Mouse (Mus musculus) thymus, postnatal 0 days (tissue): Measurements from ENCODE around the gene Aven. TPM values are rescaled to one million over a fixed set of nuclear protein-coding genes. Genes with fewer than 3 reads are reported as not detected.

ENCODE experiments used
- DNase-seq: peaks from one replicate; pipeline ENCODE4 v3.0.0-alpha.2; 2015; ENCODE audit warnings: low spot score
- polyA plus RNA-seq: library from polyadenylated mRNA; unstranded; fragments of >200 nt; fragmentation: Nextera tagmentation; extraction: Ambion mirVana; gene quantifications from 2 replicates; pipeline ENCODE4 v1.2.1, GENCODE M21; 2015

Gene Aven
- polyA plus RNA-seq, 1 experiment from 2014 or later: 6.0 TPM

DNA sequence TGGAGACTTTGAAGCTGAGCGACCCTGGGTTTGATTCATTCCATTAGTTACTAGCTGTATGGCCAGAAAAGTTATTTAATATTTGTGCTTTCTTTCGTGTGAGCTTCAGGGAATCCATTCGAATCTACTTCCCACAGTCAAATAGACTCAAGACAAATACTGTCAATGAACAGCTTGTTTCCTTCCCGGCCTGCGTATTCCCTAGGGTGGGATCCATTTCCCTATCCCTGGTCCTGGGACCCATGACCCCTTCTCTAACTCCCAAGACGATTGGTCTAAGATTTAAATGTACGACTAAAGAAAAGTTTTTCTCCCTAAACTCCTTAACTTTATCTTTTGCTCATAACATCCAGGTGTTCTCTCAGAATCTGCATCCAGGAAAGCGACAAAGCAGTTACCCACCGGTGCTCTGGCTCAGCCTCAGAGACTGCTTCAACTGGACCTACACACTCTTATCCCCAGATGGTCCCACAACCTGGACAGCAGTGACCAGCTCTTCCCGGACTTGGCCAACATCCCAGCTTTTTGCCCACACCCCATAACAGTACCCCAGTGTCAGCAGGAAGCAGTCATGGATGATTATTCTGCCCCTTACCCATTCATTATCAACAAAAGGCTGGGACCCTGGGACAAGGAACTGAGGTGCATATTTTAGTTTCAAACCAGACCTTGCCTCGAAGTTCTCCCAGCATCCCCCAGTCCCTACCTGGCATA, 2.1 kb upstream of the Aven start:
- DNase-seq: no peak

GRCm38 (mm10) chr2:112491629-112492028, 1.1 kb upstream of the Aven start:
- peak; percentile 4 for DNase-seq

- peak; percentile 41 for DNase-seq
Measured at GRCm38 (mm10) chr2:112492431-112492855, 321 bp upstream of the Aven start.

DNA sequence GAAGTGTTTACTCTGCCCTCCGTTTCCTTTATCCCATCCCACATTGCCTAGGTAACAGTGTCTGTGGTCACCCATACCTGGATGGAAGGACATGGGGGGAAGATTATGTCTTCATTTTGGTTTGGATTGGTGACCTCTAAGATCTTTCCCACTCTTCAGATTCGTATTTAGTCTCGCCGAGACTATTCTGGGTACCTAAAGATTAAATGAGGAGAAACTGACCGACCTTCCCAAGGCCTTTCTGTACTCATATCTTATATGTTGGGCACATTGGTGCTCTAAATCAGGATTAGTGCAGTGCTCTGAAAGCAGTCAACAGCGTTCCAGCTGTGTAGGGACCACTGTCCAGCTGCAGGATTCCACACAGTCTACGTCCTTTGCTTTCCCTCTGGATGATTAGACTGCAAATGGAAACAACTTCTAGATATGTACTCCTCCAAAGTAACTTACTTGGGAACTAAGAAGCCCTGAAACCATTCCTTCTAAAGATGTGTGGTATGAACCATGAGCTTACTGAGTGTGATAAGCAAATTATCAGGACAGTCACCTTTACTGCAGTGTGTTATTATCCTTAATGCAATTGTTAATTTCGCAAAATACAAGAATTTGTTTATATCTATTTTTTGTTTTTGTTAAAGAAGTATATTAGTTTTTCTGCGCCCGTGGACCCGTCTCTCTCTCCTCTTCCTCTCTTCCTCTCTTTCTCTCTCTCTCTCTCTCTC, 936 bp downstream of the Aven start:
- no peak for DNase-seq

- no peak for DNase-seq
Measured at GRCm38 (mm10) chr2:112497851-112498250, 5.1 kb downstream of the Aven start.

GRCm38 (mm10) chr2:112501209-112501608, 8.4 kb downstream of the Aven start:
- DNase-seq: peak; percentile 78

DNA sequence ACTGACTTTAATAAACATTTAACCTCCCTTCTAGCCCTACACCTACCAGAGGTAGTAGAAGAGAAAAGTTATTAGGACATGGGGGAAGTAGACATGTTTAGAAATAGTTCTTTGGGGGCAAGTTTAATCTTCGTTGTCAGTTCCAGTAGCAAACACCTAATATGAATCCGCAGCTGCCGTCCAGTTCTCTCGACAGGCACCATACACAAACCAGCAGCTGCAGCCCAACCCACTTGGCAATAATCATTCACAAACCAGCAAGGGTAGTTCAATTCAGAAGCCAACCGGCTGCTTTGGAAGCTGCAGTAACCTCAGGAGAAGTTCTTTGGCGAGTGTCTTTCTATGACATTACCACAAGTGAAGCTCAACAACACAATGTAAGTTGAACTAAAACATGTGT, 11.2 kb downstream of the Aven start:
- DNase-seq: no peak

GRCm38 (mm10) chr2:112506841-112507435, 14.2 kb downstream of the Aven start:
- no peak for DNase-seq

DNA sequence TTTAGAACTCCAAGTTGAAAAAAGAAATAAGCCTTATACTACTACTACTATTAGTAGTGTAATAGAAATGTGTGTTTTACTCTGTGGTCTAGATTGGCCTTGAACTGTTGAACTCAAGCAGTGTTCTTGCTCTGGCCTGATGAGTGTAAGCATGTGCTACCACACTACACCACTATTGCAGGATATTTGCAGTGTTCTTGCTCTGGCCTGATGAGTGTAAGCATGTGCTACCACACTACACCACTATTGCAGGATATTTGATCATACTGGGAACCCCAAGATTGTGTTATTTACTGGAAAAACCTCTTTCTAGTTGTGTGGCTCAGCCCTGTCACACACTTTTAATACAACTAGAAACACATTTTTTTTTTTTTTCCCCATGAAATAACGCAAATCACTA, 14.7 kb downstream of the Aven start:
- DNase-seq: no peak

DNA sequence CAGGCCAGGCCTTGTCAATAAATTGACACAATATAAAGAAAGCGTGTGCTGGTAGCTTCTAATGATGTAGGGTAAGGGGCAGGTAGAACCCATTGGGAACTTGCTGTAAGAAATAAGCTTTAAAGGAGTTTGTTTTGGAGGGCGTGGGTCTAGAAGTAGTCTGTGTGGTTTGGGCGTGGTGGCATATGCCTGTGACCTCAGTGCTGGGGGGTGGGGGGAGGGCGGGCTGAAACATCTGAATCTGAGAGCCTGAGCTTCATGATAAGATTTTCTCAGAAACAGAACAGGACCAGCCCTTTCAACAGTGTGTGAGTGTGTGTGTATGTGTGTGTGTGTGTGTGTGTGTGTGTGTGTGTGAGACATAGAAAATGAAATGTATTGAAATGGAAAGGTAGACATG, 17.4 kb downstream of the Aven start:
- DNase-seq: no peak

DNA sequence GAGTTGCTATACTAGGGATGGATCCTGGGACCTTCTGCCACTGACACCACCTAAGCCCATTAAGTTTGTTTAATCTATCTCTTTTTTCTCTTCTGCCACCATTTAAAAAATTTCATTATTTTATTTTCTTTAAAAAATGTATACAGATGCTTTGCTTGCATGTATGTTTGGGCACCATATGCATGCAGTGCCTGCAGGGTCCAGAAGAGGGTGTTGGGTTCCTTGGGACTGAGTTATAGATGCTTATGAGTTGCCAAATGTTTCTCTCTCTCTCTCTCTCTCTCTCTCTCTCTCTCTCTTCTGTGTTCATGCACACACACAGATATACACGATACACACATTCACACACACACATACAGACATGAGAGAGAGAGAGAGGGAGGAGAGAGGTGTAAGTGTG, 20.3 kb downstream of the Aven start:
- DNase-seq: no peak

- DNase-seq: no peak
Measured at GRCm38 (mm10) chr2:112516728-112517127, 24.0 kb downstream of the Aven start.

GRCm38 (mm10) chr2:112517218-112517617, 24.5 kb downstream of the Aven start:
- DNase-seq: no peak

DNA sequence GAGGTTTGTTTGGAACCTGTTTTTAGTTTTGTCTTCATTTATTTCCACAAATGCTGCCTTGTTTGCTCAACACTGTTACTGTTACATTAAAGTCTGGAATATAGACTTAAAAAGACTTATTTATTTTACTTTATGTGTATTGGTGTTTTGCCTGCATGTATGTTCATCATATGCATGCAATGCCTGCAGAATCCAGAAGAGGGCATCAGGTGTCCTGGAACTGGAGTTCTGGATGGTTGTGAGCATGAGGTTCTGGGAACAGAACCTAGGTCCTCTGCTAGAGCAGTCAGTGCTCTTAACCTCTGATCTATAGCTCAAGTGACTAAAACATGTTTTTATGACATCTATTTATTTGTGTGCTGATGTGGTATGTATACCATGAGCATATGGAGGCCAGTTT, 25.8 kb downstream of the Aven start:
- no peak for DNase-seq

DNA sequence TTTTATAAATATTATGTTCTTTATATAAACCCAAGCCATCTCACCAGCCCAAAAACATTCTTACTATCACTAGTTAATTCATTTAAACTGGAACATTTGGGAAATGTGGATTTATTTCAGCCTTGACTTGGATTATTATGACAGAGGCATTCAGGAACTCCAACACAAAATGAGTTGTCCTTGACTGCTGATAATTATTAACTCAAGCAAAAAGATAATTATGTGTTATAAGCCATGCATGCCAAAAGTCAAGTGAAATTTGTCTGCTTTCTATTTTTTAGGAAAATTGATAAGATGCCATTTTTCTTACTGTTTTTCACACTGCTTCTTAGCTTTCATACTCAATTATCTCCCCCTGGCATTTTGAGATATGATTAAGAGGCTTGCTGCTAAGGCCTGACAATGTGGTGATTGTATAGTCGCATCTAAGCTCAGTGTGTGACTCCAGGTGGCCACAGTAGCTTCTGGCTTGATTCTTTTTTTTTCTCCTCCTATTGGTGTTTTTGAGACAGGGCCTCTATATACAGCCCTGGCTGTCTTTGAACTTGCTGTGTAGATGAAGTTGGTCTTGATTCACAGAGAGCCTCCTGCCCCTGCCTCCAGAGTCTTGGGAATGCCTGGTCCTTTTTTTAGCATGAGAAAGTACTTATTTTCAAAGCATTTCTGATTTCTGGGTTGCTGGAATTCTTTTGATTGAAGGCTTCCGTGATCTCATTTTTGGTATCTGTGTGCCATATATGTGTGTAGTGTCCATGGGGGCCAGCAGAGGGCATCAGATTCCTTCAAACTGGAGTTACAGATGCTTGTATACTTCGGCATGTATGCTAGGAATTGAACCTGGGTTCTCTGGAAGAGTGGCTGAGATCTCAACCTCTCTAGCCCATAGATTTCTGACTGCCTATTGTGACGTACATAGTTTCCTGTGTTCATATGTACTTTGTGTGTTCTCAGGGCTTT, 28.0 kb downstream of the Aven start:
- no peak for DNase-seq

- no peak for DNase-seq
Measured at GRCm38 (mm10) chr2:112526933-112527332, 34.2 kb downstream of the Aven start.

- DNase-seq: no peak
Measured at GRCm38 (mm10) chr2:112532812-112533496, 40.2 kb downstream of the Aven start.

DNA sequence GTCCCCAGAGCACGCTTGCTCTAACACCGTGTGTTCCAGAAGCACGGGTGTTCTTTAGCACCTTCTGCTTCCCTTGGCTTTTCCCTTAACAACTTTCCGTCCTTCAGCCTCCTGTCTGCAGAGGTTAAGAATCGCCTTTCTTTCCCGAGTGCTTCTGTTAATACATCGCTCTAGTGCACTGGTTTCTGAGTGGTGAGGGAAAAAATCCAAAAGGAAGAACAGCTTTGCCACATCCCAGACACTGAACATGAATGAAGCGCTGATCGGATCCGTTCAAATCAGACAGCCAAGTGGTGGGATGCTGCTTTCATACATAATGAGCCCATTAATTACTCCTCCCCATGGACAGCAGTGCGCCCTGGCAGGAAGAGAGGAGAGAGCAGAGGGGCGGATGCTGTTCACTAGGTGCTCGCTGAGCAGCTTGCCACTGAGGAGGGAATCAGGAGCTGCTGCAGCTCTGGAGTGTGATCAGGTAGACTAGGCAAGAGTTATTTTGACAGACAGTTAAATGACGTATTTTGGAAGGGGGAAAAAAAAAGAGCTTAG, 42.0 kb downstream of the Aven start:
- DNase-seq: no peak

GRCm38 (mm10) chr2:112538783-112539182, 46.0 kb downstream of the Aven start:
- no peak for DNase-seq

GRCm38 (mm10) chr2:112541695-112542285, 49.0 kb downstream of the Aven start:
- DNase-seq: no peak
